Mouse (Mus musculus) kidney, adult 2 months (tissue): ENCODE measurements around the gene Dda1.

Experiments
- CTCF ChIP-seq: fragments of 200-500 bp; conservative IDR thresholded peaks from 2 replicates; pipeline ENCODE4 v1.5.1; 2011; ENCODE audit warnings: low read depth, mild to moderate bottlenecking, control low read depth, low read length, moderate library complexity, mixed read lengths; ENCODE audit not compliant: insufficient read depth, insufficient read length
- POLR2A ChIP-seq: fragments of 200-500 bp; IDR thresholded peaks from one replicate; pipeline ENCODE4 v1.6.1; 2011; ENCODE audit warnings: low read depth, low read length, control low read depth

DNA sequence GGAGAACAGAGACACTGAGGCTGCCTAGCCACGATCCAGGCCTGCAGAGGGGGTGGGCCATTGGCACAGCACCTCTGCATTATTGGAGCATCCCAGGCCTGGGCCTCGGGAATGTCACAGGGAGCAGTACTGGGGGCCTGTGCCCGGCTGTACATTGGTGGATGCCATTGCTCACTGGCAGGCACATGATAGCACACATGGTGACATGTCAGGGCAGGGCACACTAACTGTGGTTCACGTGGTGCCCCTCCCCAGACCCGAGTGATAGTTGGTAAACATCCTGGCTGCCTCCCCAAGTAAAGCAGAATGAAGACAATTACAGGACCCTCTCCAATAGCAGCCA lies 1.9 kb downstream of the Dda1 start:
- TF ChIP-seq POLR2A (no peak), CTCF (no peak)
